Mouse (Mus musculus): ENCODE measurements at regions not wholly inside any gene's neighbourhood (a gene's known extent, or its start where the extent isn't known, plus 50 kb on each side); places are given as distances from the start of the nearest gene placed in this dataset.
"Not testable (repeated sequence)": the region's sequence is repeated elsewhere in the genome, so short reads cannot be mapped to it uniquely, and the experiment has no call there.

- DNase-seq (ENCODE audit: low read depth, low spot score) = no peak
Measured at GRCm38 (mm10) chr4:97509576-97509975, 263.0 kb upstream of the Nfia start.

DNA sequence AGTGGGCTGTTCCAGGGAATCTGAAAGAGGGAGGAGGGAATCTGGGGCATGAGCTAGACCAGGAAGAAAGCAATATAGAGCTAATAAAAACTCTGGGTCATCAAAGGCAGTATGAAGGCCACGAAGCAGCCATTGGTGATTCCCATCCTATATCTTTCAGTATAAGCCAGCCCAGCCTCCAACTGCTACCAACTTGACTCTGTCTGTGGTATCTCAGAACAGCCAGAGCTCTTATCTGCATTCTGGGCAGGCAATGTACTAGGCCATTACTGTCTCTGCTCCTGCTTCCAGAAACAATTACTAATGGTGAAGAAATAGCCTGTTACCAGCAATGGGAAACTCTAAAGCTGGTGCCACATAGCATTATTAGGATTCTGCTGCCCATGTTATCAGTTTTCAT lies 266.8 kb upstream of the Nfia start:
- DNase-seq (ENCODE audit: low read depth, low spot score) = no peak

GRCm38 (mm10) chr4:97491248-97491804 lies 281.2 kb upstream of the Nfia start:
- no peak for DNase-seq (ENCODE audit: low read depth, low spot score)

- DNase-seq (ENCODE audit: low read depth, low spot score) = no peak
Measured at GRCm38 (mm10) chr4:97486354-97486753, 286.2 kb upstream of the Nfia start.

- DNase-seq (ENCODE audit: low read depth, low spot score) = no peak
Measured at GRCm38 (mm10) chr4:97485225-97485624, 287.3 kb upstream of the Nfia start.

- DNase-seq (ENCODE audit: low read depth, low spot score) = no peak
Measured at GRCm38 (mm10) chr4:97482701-97483246, 289.8 kb upstream of the Nfia start.

DNA sequence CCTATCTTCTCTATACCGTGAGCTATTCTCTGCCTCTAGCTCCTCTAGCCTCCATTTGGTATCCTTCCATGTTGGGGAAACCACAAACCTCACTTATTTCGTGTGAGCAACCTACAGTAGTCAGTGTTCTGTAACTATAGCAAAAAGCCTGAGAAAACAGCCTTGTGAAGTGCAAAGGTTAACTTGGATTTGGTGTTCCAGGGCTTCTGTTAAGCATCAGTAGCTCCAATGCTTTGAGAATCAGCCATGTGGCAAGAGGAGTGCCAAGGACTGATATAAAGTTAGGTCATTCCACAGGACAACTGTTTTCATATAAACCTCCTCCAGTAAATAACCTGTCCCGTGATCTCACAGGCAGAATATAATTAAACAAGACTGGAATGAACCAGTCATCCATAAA lies 290.7 kb upstream of the Nfia start:
- no peak for DNase-seq (ENCODE audit: low read depth, low spot score)

GRCm38 (mm10) chr4:97476571-97477190 lies 293.7 kb upstream of the Gm10192 start:
- no peak for DNase-seq (ENCODE audit: low read depth, low spot score)

- DNase-seq (ENCODE audit: low read depth, low spot score) = not testable (repeated sequence)
Measured at GRCm38 (mm10) chr4:97473492-97473891, 290.5 kb upstream of the Gm10192 start.

GRCm38 (mm10) chr4:97465932-97466666 lies 283.1 kb upstream of the Gm10192 start:
- peak; percentile 34 for DNase-seq (ENCODE audit: low read depth, low spot score)

- no peak for DNase-seq (ENCODE audit: low read depth, low spot score)
Measured at GRCm38 (mm10) chr4:97465517-97465916, 282.6 kb upstream of the Gm10192 start.

- no peak for DNase-seq (ENCODE audit: low read depth, low spot score)
Measured at GRCm38 (mm10) chr4:97461177-97461576, 278.2 kb upstream of the Gm10192 start.

DNA sequence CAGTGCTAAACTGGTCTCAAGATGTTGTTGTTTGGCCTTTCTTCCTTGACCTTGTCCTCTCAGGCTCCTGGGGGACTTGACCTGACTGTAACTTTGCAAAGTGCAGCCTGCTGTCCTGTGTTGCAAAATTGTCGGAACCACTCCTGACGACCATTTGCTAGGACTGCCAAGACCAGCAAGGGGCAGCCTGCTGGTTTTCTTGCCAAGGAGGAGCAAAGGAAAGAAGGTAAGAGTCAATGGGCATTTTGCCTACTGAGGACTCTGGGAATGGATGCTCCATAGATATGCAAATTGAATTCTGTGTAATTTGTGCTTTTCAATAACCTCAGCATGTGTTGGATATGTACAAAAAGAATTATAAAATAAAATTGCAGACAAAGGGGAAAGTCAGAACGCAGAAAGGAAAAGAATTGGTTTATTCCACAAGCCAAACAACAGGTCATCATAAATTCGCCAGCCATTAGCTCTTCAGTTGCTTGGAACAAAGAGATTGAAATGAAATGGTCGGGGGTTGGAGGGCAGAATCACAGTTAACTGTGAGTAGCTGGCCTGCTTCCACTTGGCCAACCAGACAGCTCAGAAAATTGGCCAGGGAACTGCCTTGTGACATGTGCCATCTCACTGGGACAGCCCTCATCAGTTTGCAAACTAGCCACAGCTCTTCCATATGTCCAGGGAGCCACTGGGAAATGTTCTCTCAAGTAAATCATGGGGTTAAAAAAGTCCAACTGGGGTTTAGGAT lies 256.5 kb upstream of the Gm10192 start:
- no peak for DNase-seq (ENCODE audit: low read depth, low spot score)

DNA sequence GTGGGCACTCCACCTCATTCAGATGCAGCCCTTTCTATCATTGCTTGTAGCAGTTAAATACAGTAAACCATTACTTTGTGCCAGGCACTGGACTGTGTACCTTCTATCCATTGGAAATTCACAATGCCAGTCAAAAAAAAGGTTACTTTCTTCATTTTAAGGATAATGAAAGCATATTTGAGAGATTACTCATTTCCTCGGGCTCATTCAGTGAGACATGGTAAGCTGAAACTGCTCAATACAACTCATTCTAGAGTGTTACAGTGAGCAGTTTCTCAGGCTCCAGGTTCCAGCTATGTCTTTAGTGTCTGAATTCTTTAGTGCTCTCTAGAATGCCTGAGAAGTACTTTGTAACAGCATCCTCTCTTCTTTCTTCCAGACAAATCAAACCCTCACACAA lies 249.7 kb upstream of the Gm10192 start:
- peak; percentile 57 for DNase-seq (ENCODE audit: low read depth, low spot score)

DNA sequence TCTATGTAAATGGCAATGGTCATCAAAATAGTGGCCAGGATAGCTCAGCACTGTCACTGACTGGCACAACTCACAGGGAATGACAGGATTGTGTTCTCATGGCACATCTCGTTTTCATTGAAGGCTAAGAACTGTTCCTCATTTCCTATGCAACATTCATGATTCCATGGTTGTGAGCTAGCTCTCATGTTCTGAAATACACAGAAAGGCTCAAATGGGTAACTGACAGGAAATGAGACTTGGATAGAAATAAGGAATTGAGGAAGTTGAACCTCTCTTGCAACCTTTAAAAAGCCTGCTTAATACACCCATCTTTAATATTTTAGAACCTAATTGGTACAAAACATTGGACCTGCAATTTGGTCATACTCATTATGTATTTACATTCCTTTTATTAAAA lies 249.1 kb upstream of the Gm10192 start:
- DNase-seq (ENCODE audit: low read depth, low spot score) = no peak

GRCm38 (mm10) chr4:97431239-97431638 lies 248.3 kb upstream of the Gm10192 start:
- no peak for DNase-seq (ENCODE audit: low read depth, low spot score)

DNA sequence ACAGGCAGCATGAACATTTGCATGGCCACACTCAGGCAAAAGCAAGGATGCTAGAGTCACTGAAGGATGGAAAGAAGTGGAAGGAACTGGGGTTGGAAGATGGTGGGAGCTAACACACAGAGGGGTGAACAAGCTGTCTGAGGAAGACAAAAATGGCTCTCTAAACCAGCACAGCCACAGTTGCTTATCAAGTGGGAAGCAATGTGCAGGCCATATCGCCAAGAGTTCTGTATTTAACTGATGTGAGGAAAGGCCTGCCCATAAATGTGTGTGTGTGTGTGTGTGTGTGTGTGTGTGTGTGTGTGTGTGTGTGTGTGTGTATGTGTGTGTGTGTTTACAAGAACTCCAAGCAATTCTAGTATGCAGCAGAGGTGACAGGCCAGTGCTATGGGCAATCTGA lies 236.9 kb upstream of the Gm10192 start:
- DNase-seq (ENCODE audit: low read depth, low spot score) = no peak

DNA sequence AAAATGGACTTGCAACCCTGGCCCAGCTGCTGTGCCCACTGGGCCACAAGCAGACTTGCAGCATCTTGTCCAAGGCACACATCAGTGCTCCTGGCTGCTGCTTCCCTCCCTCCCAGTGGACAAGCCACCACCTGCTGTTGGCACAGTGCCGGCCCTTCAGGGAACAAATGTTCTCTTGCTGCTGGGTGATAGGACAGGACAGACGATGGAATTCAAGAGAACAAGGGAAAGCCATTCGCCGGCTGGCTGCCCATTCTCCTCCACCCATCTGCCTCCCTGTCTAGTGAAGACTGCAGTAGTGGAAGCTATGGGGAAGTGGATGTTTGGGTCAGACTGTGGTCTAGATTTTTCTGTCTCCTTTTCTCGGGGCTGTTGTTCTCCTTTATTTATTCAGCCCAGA lies 235.7 kb upstream of the Gm10192 start:
- no peak for DNase-seq (ENCODE audit: low read depth, low spot score)

DNA sequence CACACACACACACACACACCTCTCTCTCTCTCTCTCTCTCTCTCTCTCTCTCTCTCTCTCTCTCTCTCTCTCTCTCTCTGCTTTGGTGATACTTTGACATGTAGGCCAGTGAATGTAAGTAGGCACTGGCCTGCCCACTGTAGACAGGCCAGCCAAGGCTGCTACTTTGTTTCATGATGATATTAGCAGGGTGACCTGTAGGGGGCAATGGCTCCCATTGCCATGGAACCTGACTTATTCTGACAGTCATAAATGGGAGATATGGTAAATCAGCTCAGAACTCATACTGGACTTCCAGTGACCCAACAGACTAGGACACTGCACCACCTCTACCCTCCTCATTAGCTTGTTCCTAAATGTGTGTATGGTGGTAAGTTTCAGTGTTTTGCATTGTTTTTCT lies 235.0 kb upstream of the Gm10192 start:
- DNase-seq (ENCODE audit: low read depth, low spot score) = peak; percentile 15

GRCm38 (mm10) chr4:97408633-97409296 lies 225.8 kb upstream of the Gm10192 start:
- no peak for DNase-seq (ENCODE audit: low read depth, low spot score)

DNA sequence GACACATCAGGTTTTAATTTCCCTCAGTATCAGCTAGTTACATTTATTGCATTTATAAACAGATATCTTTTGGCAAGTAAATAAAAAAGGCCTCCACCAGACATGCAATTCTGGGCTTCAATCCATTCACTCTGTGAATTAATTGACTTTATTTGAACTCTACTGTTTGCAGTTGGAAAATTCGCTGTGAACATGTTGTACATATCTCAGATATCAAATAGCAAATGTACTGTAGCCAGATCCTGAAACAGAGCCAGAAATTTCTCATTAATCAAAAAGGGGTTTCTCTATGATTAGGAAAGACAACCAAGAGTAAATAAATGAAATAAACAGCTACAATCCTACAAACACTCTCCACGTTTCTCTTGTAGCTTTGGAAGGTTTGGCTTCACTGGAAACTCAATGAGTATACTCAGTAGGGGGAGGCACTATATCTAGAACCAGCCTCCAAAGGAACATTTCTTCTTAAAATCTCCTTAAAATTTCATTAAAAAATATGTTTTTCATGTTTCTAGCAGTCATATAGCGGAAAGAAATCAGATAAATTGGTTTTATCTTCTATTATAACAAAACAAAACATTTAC lies 211.8 kb upstream of the Gm10192 start:
- no peak for DNase-seq (ENCODE audit: low read depth, low spot score)
